Mouse (Mus musculus): ENCODE results near the gene Rab11fip3. TPM values are rescaled to one million over a fixed set of nuclear protein-coding genes. Genes with fewer than 3 reads are reported as not detected.
"Not testable (repeated sequence)": the region's sequence is repeated elsewhere in the genome, so short reads cannot be mapped to it uniquely, and the experiment has no call there.

The Rab11fip3 gene
- 34.0 and 36.3 TPM in 2 replicates for polyA plus RNA-seq (2015; fragmentation: Nextera tagmentation; extraction: Ambion mirVana)

DNA sequence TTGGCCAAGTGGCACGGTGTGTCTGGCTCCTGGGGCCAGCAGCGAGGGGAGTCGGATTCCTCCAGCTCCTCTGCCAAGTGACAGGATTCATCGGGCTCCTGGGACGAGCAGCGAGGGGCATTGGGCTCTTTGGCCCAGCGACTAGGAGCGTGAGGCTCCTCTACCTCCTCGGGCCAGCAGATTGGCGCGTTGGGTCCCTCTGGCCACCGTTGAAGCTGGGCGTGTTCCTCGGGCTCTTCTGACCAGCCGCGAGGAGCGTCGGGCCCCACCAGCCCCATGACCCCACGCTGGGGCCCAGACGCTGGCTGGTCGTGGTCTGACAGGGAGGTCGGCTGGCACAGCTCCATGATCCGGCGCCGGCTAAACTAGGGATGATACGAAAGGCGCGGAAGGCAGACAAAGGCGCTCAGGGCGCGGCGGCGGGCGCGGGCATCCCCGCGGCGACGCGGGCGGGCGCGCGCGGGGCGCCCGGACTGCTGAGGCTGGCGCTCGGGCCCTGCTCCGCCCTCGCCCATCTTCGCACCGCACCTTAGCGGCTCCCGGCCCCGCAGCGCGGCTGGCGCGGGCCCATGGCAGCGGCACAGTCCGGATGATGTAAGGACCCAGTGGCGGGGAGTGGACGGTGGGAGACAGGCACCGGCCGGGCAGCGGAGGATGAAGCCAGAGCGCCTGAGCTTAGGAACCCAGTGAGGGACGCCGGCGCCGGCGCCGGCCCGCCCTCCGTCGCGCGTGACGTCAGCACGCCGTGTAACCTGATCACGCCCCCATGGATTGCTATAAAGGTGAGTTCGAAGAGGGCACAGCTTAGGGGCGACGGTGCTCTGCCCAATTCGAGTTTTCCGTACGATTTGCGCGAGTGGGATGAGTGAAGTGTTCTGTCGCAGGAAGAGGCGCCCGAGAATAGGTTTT, at the start of gene Rab11fip3:
Rab11fip3 (minus strand) TSS at position 725 of the 909 bp plus-strand sequence.
- peak within 1 kb of the TSS; percentile 91 for H3K27ac ChIP-seq (replicated peaks)
- H3K27me3 ChIP-seq, result 0 out of 2 replicates have a peak, but pooled peaks cover 3% of the 10 kb centered on the region
- peak within 1 kb of the TSS; percentile 91 for H3K9ac ChIP-seq (replicated peaks)
- under 1% methylated on average over 94 of the region's 94 CpGs for WGBS
- no peaks in the 10 kb centered on the region for H3K9me3 ChIP-seq
- peak within 1 kb of the TSS; percentile 99 for H3K4me2 ChIP-seq (replicated peaks)
- peaks cover 11% of the 10 kb centered on the region; the same call in 1 of the 2 replicates for H3K36me3 ChIP-seq
- H3K4me3 ChIP-seq, result peak within 1 kb of the TSS; percentile 70
- peaks cover 41% of the 10 kb centered on the region for H3K4me1 ChIP-seq
- ATAC-seq (replicated peaks), result peak; percentile 96

DNA sequence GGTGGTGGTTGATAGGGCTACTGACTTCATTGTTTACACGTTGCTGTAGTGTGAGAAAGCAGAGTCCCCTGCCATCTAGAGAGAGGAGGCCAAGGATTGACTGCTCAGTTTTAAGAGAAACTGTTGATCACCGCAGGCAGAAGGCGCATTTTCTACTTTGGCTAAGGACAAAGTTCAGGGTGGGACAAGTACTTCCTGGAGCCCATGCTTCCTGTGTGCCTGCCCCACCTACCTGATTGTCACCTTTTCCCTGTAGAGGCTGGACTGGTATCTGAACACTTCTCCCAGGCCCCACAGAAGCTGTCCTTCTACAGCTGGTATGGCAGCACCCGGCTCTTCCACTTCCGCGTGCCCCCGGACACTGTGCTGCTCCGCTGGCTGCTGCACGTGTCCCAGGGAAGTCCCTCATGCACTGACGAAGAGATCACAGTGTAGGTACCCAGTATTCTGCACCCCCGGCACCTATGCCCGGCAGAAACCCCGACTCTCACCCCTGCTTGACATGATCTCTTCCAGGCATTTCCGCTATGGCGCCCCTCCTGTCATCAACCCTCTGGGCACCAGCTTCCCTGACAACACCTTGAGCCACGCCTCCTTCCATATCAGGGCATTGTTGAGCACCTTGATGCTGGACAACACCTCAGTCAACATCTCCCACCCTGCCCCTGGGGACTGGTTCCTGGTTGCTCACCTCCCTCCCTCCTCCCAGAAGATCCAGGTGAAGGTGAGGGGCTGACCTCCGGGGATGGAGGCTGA, 47.3 kb upstream of the Rab11fip3 start:
- WGBS, result 83% methylated on average over 17 of the region's 17 CpGs
- ATAC-seq (replicated peaks), result no peak
- no peaks in the 10 kb centered on the region for H3K36me3 ChIP-seq

DNA sequence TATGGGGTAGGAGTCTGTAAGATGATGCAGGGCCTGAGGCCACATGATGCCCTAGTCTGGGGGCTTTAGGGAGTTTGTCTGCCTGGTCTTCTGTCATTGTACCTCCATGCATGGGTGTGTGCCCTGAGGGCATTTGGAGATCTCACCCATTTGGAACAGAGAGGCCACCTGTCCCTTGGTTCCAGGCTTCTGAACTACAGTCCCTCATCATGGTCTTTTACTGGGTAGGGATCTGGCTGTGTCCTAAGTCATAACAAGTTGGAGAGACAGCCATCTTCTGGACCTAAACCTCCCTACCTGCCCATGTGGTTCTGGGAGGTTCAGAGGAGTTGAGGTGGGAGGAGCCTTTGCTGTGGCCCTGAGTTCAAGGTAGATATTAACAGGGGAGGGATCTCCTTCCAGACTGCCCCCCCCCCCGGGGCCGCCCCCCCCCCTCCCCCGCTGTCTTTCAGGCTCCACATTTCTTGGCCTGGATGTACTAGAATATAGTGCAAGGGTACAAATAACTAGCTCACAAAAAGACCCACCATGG, 46.7 kb upstream of the Rab11fip3 start:
- peaks cover 26% of the 10 kb centered on the region for H3K27me3 ChIP-seq

More for the DNA sequence above, 47.3 kb upstream of the Rab11fip3 start:
- Histone ChIP-seq H3K4me1 (peaks cover 6% of the 10 kb centered on the region), H3K9me3 (no peaks in the 10 kb centered on the region), H3K27ac (replicated peaks) (no peak overlapping the region), H3K4me3 (no peak overlapping the region), H3K27me3 (peaks cover 25% of the 10 kb centered on the region), H3K9ac (replicated peaks) (no peak overlapping the region), H3K4me2 (replicated peaks) (no peak overlapping the region)

DNA sequence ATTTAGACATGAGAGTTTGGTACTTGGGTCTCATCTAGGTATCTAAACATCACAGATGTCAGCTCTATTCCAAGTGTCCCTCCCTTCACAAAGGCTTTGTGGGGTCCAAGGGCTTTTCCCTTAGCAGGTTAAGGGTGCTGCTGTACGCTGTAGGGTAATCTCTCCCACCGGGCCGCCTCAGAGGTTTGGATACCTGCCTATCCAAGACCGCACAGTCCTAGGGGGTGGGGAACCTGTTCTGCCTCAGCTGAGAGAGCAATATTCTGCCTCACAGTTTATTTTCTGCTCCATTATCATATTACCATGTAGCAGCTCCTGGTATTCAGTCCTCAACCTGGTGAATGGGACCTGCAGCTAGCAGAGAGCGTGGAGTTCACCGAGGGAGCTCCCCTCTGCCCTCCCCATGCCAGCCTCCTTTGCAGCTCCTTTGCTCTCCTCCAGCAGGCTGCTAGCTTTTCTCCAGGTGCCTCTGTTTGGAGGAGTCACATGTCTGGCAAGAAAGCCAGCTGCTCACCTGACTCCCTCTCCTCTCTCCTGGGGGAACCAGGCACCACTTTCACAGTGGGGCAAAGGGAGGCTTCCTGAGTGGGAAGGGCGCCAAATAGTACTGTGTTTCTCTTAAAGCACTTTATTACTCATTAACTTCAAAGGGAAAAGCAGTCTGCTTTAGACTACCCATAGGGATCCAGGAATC, 46.0 kb upstream of the Rab11fip3 start:
- H3K36me3 ChIP-seq, result no peaks in the 10 kb centered on the region
- H3K27ac ChIP-seq (replicated peaks), result no peak overlapping the region
- no peak overlapping the region for H3K9ac ChIP-seq (replicated peaks)
- peaks cover 6% of the 10 kb centered on the region for H3K4me1 ChIP-seq
- no peak overlapping the region for H3K4me2 ChIP-seq (replicated peaks)
- ATAC-seq (replicated peaks), result no peak
- H3K9me3 ChIP-seq, result no peaks in the 10 kb centered on the region
- WGBS, result 85% methylated on average over 7 of the region's 7 CpGs
- peaks cover 29% of the 10 kb centered on the region for H3K27me3 ChIP-seq
- H3K4me3 ChIP-seq, result no peak overlapping the region

More for the DNA sequence above, 46.7 kb upstream of the Rab11fip3 start:
- H3K4me3 ChIP-seq, result no peak overlapping the region
- no peaks in the 10 kb centered on the region for H3K9me3 ChIP-seq
- peaks cover 6% of the 10 kb centered on the region for H3K4me1 ChIP-seq
- H3K36me3 ChIP-seq, result no peaks in the 10 kb centered on the region
- ATAC-seq (replicated peaks), result no peak
- H3K9ac ChIP-seq (replicated peaks), result no peak overlapping the region
- H3K27ac ChIP-seq (replicated peaks), result no peak overlapping the region
- no peak overlapping the region for H3K4me2 ChIP-seq (replicated peaks)
- 43% methylated on average over 1 of the region's 3 CpGs for WGBS

DNA sequence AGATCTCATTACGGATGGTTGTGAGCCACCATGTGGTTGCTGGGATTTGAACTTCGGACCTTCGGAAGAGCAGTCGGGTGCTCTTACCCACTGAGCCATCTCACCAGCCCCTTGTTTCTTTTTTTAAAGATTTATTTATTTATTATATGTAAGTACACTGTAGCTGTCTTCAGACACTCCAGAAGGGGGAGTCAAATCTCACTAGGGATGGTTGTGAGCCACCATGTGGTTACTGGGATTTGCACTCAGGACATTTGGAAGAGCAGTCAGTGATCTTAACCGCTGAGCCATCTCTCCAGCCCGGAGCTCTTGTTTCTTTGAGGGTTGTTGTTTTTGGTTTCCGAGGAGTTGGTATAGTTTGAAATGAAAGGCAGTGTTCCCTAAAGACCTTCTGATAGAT, 45.1 kb upstream of the Rab11fip3 start:
- H3K4me1 ChIP-seq; H3K36me3 ChIP-seq; ATAC-seq (replicated peaks); H3K9ac ChIP-seq (replicated peaks); H3K9me3 ChIP-seq; H3K4me3 ChIP-seq; H3K27ac ChIP-seq (replicated peaks); H3K4me2 ChIP-seq (replicated peaks): not testable (repeated sequence)
- peaks cover 29% of the 10 kb centered on the region for H3K27me3 ChIP-seq
- 64% methylated on average over 7 of the region's 7 CpGs for WGBS

- H3K27me3 ChIP-seq, result peaks cover 29% of the 10 kb centered on the region
- 12% methylated on average over 8 of the region's 8 CpGs for WGBS
These were observed 44.7 kb upstream of the Rab11fip3 start for GRCm38 (mm10) chr17:26114061-26114460.

DNA sequence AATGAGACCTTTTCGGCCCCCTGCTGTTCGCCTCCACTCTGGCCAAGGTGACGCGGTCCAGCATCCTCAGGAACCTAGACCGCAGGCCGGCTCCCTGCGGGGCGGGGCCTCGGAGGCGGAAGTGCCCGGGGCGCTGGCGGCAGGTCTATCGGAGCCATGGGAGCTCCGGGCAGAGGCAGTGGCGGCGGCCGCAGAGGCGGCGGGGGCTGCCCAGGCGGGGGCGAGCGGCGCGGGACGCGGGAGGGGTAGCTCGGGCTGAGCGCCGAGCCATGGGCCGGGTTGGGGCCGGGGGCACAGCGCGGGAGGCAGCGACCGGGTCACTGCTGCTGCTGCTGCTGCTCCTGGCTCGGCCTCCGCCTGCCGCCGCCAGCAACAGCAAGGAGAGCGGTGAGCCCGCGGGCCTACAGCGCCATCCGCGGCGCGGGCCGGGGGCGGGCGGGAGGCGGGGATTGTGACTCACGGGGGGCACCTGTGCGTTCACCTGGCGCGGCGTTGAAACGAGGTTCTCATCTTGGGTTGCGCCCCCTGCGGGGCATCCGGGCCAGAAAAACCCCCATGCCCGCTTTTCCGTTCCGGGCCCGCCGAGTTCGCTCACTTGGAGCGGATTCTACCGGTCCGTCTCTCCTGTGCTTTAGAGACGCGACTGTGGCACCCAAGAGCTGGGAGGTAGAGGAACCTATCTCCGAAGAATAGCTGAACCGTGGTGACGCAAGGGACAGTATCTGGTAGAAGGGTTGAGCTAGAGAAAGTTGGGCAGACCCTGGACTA, 44.0 kb upstream of the Rab11fip3 start, which contains the start of gene Tmem8:
Tmem8 (plus strand) TSS at position 119 of the 768 bp plus-strand sequence.
- H3K4me2 ChIP-seq (replicated peaks), result peak within 1 kb of the TSS; percentile 70
- H3K4me1 ChIP-seq, result peaks cover 6% of the 10 kb centered on the region
- H3K27ac ChIP-seq (replicated peaks), result no peak within 1 kb of the TSS
- H3K9ac ChIP-seq (replicated peaks), result peak within 1 kb of the TSS; percentile 79
- 1% methylated on average over 63 of the region's 75 CpGs for WGBS
- peaks cover 29% of the 10 kb centered on the region for H3K27me3 ChIP-seq
- H3K4me3 ChIP-seq, result peak within 1 kb of the TSS; percentile 58
- H3K9me3 ChIP-seq, result no peaks in the 10 kb centered on the region
- H3K36me3 ChIP-seq, result no peaks in the 10 kb centered on the region
- ATAC-seq (replicated peaks), result peak; percentile 66

More at GRCm38 (mm10) chr17:26114061-26114460, 44.7 kb upstream of the Rab11fip3 start:
- Histone ChIP-seq H3K9me3 (no peaks in the 10 kb centered on the region), H3K4me2 (replicated peaks) (peak overlapping the region; percentile 70), H3K4me1 (peaks cover 6% of the 10 kb centered on the region), H3K27ac (replicated peaks) (no peak overlapping the region), H3K4me3 (peak overlapping the region; percentile 58), H3K36me3 (no peaks in the 10 kb centered on the region), H3K9ac (replicated peaks) (peak overlapping the region; percentile 79)
- no peak for ATAC-seq (replicated peaks)

GRCm38 (mm10) chr17:26112751-26113150, 43.4 kb upstream of the Rab11fip3 start:
- WGBS, result 18% methylated on average over 14 of the region's 14 CpGs
- Histone ChIP-seq H3K36me3 (no peaks in the 10 kb centered on the region), H3K9me3 (no peaks in the 10 kb centered on the region), H3K4me1 (peaks cover 6% of the 10 kb centered on the region), H3K27me3 (peaks cover 29% of the 10 kb centered on the region), H3K27ac (replicated peaks) (no peak overlapping the region), H3K9ac (replicated peaks) (peak overlapping the region; percentile 79), H3K4me2 (replicated peaks) (peak overlapping the region; percentile 70), H3K4me3 (peak overlapping the region; percentile 58)
- ATAC-seq (replicated peaks), result 0 out of 2 replicates have a peak, but pooled peaks have one; percentile 4

DNA sequence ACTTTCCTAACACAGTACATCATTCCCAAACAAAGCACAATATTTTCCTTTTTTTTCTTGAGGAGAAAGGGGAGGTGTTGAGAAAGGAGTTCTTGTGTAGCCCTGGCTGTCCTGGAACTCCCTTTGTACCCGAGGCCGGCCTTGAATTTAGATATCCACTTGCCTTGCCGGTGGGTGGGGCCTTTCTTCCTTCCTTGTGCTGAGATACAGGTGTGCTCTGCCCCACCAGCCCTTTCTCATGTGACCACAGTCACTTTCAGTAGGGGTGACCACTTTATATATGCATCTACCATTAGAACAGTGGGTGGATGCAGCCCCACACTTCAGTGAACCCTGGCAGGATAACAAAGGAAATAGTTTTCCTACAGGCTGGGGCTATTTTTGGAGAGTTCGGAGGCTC, 42.4 kb upstream of the Rab11fip3 start:
- no peak overlapping the region for H3K9ac ChIP-seq (replicated peaks)
- peaks cover 29% of the 10 kb centered on the region for H3K27me3 ChIP-seq
- ATAC-seq (replicated peaks), result no peak
- H3K36me3 ChIP-seq, result no peaks in the 10 kb centered on the region
- H3K4me1 ChIP-seq, result peaks cover 6% of the 10 kb centered on the region
- H3K27ac ChIP-seq (replicated peaks), result no peak overlapping the region
- no peak overlapping the region for H3K4me2 ChIP-seq (replicated peaks)
- H3K9me3 ChIP-seq, result no peaks in the 10 kb centered on the region
- H3K4me3 ChIP-seq, result no peak overlapping the region
- WGBS, result 23% methylated on average over 4 of the region's 4 CpGs

- WGBS, result under 1% methylated on average over 4 of the region's 4 CpGs
- Histone ChIP-seq H3K4me1 (peaks cover 6% of the 10 kb centered on the region), H3K27me3 (peaks cover 29% of the 10 kb centered on the region), H3K27ac (replicated peaks) (no peak overlapping the region), H3K4me2 (replicated peaks) (no peak overlapping the region), H3K36me3 (no peaks in the 10 kb centered on the region), H3K4me3 (no peak overlapping the region), H3K9ac (replicated peaks) (no peak overlapping the region), H3K9me3 (no peaks in the 10 kb centered on the region)
- ATAC-seq (replicated peaks), result no peak
These were observed 41.7 kb upstream of the Rab11fip3 start for GRCm38 (mm10) chr17:26111024-26111423.

DNA sequence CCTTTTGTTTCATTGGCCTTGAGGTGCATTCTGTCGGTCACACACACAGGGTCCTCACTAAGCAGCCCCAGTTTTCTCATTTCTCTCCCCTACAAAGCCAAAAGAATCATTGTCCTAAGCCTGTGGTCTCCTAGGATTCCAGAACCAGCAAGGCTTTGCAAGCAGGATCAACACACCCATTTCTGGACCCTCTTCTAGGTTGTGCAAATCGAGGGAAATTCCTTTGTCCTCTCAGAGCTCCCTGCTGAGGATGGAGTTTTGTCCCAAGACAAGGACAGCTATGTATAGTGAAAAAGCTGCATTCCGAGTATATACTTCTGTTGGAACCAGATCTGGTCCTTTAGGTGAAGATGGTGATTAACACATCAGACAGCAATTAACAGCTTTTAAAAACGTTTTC, 40.8 kb upstream of the Rab11fip3 start:
- Histone ChIP-seq H3K4me1 (peaks cover 6% of the 10 kb centered on the region), H3K4me2 (replicated peaks) (no peak overlapping the region), H3K9ac (replicated peaks) (no peak overlapping the region), H3K4me3 (no peak overlapping the region), H3K27ac (replicated peaks) (no peak overlapping the region), H3K27me3 (peaks cover 21% of the 10 kb centered on the region), H3K36me3 (no peaks in the 10 kb centered on the region), H3K9me3 (no peaks in the 10 kb centered on the region)
- no peak for ATAC-seq (replicated peaks)
- WGBS, result 14% methylated on average over 4 of the region's 4 CpGs
